Mouse (Mus musculus): ENCODE measurements around the gene Sprr2b. TPM values are rescaled to one million over a fixed set of nuclear protein-coding genes. Genes with fewer than 3 reads are reported as not detected.

Sprr2b gene
- total RNA-seq (2023): not detected in 2 replicates

DNA sequence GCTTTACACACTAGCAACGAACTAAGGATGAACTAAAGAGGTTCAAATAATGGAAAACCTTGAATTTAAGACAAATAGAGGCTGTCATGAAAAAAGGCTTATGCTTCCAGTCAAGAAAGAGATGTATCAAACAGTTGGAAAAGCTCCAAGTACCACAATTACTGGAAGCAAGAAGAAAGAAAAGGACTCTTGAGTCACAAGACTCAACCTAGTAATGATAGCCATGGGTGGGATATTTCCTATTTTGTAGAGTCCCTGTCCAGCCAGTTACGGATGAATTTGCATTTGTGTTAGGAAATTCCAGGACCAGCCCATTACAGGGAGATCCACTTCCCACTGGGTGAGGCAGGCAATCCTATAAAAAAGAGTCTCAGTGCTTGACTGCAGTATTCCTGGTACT lies at the start of gene Sprr2b:
Gene Sprr2b (plus strand): TSS at position 301 of the 400 bp plus-strand sequence.

DNA sequence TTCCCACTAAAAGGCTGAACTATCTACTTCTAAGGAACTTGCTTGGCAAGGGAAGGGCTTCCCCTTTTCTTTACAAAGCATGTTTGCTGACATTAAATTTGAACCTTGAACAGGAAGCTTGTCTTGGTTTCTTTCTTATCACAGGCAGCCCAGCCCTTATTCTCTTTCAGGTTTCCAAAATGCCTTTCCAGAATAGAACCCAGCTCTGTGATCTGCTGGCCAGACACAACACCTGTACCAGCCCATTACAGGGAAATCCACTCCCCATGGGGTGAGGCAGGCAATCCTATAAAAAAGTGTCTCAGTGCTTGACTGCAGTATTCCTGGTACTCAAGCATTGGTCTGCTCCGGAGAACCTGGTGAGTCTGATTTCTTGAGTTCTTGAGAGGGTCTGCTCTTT lies 31.3 kb upstream of the Sprr2b start, which contains the start of gene Sprr2a3:
Gene Sprr2a3 (plus strand): TSS at position 317 of the 400 bp plus-strand sequence.

DNA sequence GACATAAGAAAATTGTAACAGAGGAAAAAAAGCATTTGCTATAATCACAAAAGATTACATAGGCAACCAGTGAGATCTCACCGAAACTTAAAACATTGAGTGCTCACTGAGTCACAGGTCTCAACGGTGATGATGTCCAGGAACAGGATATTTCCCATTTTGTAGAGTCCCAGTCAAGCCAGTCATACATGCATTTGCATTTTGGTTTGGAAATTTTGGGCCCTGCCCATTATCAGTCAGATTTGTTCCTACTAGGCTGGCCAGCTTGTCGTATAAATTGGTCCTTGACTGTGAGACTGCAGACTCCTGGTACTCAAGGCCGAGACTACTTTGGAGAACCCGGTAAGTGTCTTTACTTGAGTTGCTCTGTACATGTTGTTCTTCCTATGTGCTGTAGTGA lies 22.4 kb downstream of the Sprr2b start, which contains the start of gene Sprr2d:
Gene Sprr2d (plus strand): TSS at position 301 of the 400 bp plus-strand sequence.

DNA sequence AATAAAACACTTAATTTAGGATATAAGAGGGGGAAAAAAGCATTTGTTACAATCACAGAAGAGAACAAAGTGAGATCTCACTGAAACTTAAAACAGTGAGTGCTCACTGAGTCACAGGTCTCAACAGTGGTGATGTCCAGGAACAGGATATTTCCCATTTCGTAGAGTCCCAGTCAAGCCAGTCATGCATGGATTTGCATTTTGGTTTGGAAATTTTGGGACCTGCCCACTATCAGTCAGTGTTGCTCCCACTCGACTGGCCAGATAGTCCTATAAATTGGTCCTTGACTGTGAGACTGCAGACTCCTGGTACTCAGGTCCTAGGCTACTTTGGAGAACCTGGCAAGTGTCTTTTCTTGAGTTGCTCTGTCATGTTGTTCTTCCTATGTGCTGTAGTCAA lies 35.4 kb downstream of the Sprr2b start, which contains the start of gene Sprr2e:
Gene Sprr2e (plus strand): TSS at position 301 of the 400 bp plus-strand sequence.

DNA sequence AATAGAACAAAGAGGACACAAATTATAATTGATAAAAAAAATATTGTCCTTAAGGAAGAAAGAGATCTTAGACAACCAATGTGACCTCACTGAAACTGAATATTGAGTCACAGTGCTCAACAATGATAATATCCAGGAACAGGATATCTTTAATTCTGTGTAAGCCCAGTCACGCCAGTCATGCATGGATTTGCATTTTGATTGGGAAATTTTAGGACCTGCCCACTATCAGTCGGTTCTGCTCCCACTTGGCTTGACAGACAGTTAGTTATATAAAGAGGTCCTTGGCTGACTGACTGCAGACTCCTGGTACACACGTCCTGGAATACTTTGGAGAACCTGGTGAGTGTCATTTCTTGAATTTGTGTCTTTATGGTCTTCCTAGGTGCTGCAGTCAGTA lies 48.5 kb downstream of the Sprr2b start, which contains the start of gene Sprr2f:
Gene Sprr2f (plus strand): TSS at position 301 of the 400 bp plus-strand sequence.

Other genes with a start within 250 kb of the Sprr2b start
- gene Lor, start 233.5 kb upstream of the Sprr2b start, total RNA-seq (2023): not detected in 2 replicates
- not detected in 2 replicates for gene Prr9, start 192.7 kb upstream of the Sprr2b start, total RNA-seq (2023)
- gene Lelp1, start 173.9 kb upstream of the Sprr2b start, total RNA-seq (2023): not detected in 2 replicates
- not detected in 2 replicates for gene Sprr2a1, start 100.8 kb upstream of the Sprr2b start, total RNA-seq (2023)
- not detected in 2 replicates for gene Sprr2a2, start 100.7 kb upstream of the Sprr2b start, total RNA-seq (2023)
- not detected in 2 replicates for gene Sprr2a3, start 31.2 kb upstream of the Sprr2b start, total RNA-seq (2023)
- gene Sprr2d, start 22.5 kb downstream of the Sprr2b start, total RNA-seq (2023): not detected in 2 replicates
- gene Sprr2e, start 35.5 kb downstream of the Sprr2b start, total RNA-seq (2023): not detected in 2 replicates
- not detected in 2 replicates for gene Sprr2f, start 48.6 kb downstream of the Sprr2b start, total RNA-seq (2023)
- gene Sprr2h, start 69.1 kb downstream of the Sprr2b start, total RNA-seq (2023): not detected in 2 replicates
- gene Sprr2i, start 91.4 kb downstream of the Sprr2b start, total RNA-seq (2023): not detected in 2 replicates
- gene Sprr2j-ps, start 101.5 kb downstream of the Sprr2b start, total RNA-seq (2023): not detected in 2 replicates
- 2.2 TPM in 1 of 2 replicates, not detected in the other for gene Gm9774, start 112.8 kb downstream of the Sprr2b start, total RNA-seq (2023)
- not detected in 2 replicates for gene Sprr2k, start 116.0 kb downstream of the Sprr2b start, total RNA-seq (2023)
- gene Sprr1b, start 122.2 kb downstream of the Sprr2b start, total RNA-seq (2023): not detected in 2 replicates
- not detected in 2 replicates for gene Sprr3, start 142.1 kb downstream of the Sprr2b start, total RNA-seq (2023)
- not detected in 2 replicates for gene Sprr1a, start 169.3 kb downstream of the Sprr2b start, total RNA-seq (2023)
- gene Sprr4, start 183.9 kb downstream of the Sprr2b start, total RNA-seq (2023): not detected in 2 replicates
- gene 2310046K23Rik, start 217.9 kb downstream of the Sprr2b start, total RNA-seq (2023): not detected in 2 replicates

Measured in neutrophil, adult 65 days (primary cell).